Mouse (Mus musculus): ENCODE data around the gene Tex11.

GRCm38 (mm10) chrX:100789322-100789721 is 270.1 kb downstream of the Tex11 start:
- no peak for TF ChIP-seq CTCF (IDR thresholded peaks at IDR 0.05; ENCODE audit: low read depth)
- no peak for TF ChIP-seq EP300 (IDR thresholded peaks at IDR 0.05; ENCODE audit: low read depth)
